Comparison of ENCODE assay signal across 26 mouse cellular contexts in genomic region chr5:21211406-21211805, GRCm38 (mm10).
"Had no signal": no experiment of that assay in that cellular context is flagged by ENCODE, and none has a peak within 500 bp of the region (broad histone marks: within the 10 kb centered on the region; RNA-seq: fewer than 3 reads in every experiment).

No protein-coding gene starts in this region.

- H3K36me3 ChIP-seq: heart, embryonic 10.5 days; heart, embryonic 12.5 days; hindbrain, embryonic 10.5 days; hindbrain, embryonic 12.5 days; intestine, embryonic 15.5 days; limb, embryonic 10.5 days; limb, embryonic 12.5 days; liver, embryonic 13.5 days; liver, embryonic 15.5 days had no signal

- H3K4me2 ChIP-seq: heart, embryonic 12.5 days; hindbrain, embryonic 12.5 days; hindbrain, embryonic 14.5 days; intestine, embryonic 15.5 days; limb, embryonic 12.5 days; liver, embryonic 11.5 days; liver, embryonic 13.5 days; liver, embryonic 15.5 days had no signal

- H3K9me3 ChIP-seq: heart, embryonic 10.5 days; heart, embryonic 12.5 days; hindbrain, embryonic 10.5 days; hindbrain, embryonic 12.5 days; intestine, embryonic 15.5 days; limb, embryonic 10.5 days; limb, embryonic 12.5 days; liver, embryonic 13.5 days; liver, embryonic 15.5 days had no signal

- H3K4me1 ChIP-seq: heart, embryonic 10.5 days; heart, embryonic 12.5 days; hindbrain, embryonic 10.5 days; hindbrain, embryonic 12.5 days; intestine, embryonic 15.5 days; limb, embryonic 10.5 days had no signal

- ATAC-seq: hindbrain, embryonic 16.5 days; inflammation-experienced regulatory T-cells, adult 6 months; intestine, embryonic 15.5 days; intestine, postnatal 0 days had no signal

- DNase-seq: gastrocnemius, postnatal 14 days; gastrocnemius, postnatal 36 days; heart, adult 18-20 months; heart, postnatal 10 days; heart, postnatal 4 days; kidney, adult 18-20 months; kidney, adult 8-10 months; kidney, postnatal 14 days; kidney, postnatal 36 days; layer of hippocampus, adult 9-11 months; layer of hippocampus, postnatal 36 days; liver; liver, embryonic 13.5 days had no signal

- H3K4me3 ChIP-seq: heart, embryonic 10.5 days; heart, embryonic 12.5 days; hindbrain, embryonic 10.5 days; hindbrain, embryonic 12.5 days; intestine, embryonic 15.5 days; limb, embryonic 10.5 days; limb, embryonic 12.5 days; liver, embryonic 13.5 days; liver, embryonic 15.5 days had no signal

- H3K27ac ChIP-seq: heart, embryonic 10.5 days; hindbrain, embryonic 10.5 days; hindbrain, embryonic 12.5 days; hindbrain, embryonic 14.5 days; intestine, embryonic 15.5 days; limb, embryonic 10.5 days; limb, embryonic 12.5 days; liver, embryonic 13.5 days; liver, embryonic 15.5 days had no signal

- H3K9ac ChIP-seq: heart, embryonic 12.5 days; hindbrain, embryonic 12.5 days; hindbrain, embryonic 14.5 days; intestine, embryonic 15.5 days; limb, embryonic 12.5 days; liver, embryonic 13.5 days; liver, embryonic 15.5 days had no signal

- H3K27me3 ChIP-seq: heart, embryonic 12.5 days; hindbrain, embryonic 12.5 days; intestine, embryonic 15.5 days; limb, embryonic 12.5 days; liver, embryonic 13.5 days; liver, embryonic 15.5 days had no signal
